26 mouse cellular contexts compared by ENCODE assay signal in genomic region chr10:88505256-88505655, GRCm38 (mm10). TPM values are rescaled to one million over a fixed set of nuclear protein-coding genes. Genes with fewer than 3 reads are reported as not detected.
DNase-seq lines count a peak whose midpoint lies in the region; ATAC-seq and TF ChIP-seq lines count a peak whose summit lies in the region.
"Had no signal": no experiment of that assay in that cellular context is flagged by ENCODE, and none has a peak within 500 bp of the region (broad histone marks: within the 10 kb centered on the region; RNA-seq: fewer than 3 reads in every experiment).

No protein-coding gene starts in this region.

- no peak overlapping the region for H3K9ac ChIP-seq in liver, adult 2 months (ENCODE audit: low read depth, low read length)
- no peak overlapping the region for H3K9ac ChIP-seq in liver, embryonic 12.5 days
- H3K9ac ChIP-seq in intestine, embryonic 15.5 days, result no peak overlapping the region
- H3K9ac ChIP-seq: embryonic facial prominence, embryonic 12.5 days; forebrain, embryonic 13.5 days; midbrain, embryonic 13.5 days had no signal

- H3K36me3 ChIP-seq in liver, adult 2 months (ENCODE audit: control insufficient read depth, insufficient read depth, low read length), result no peaks in the 10 kb centered on the region
- H3K36me3 ChIP-seq in liver, embryonic 12.5 days, result no peaks in the 10 kb centered on the region
- H3K36me3 ChIP-seq in intestine, embryonic 15.5 days, result no peaks in the 10 kb centered on the region
- H3K36me3 ChIP-seq: embryonic facial prominence, embryonic 12.5 days; G1E; midbrain, embryonic 13.5 days had no signal

- 72% methylated on average over 5 of the region's 5 CpGs for WGBS in liver, adult 2 months
- 66% methylated on average over 5 of the region's 5 CpGs for WGBS in liver, embryonic 12.5 days (ENCODE audit: insufficient replicate concordance)
- WGBS in intestine, embryonic 15.5 days, result 47% methylated on average over 5 of the region's 5 CpGs

- peaks cover 20% of the 10 kb centered on the region; the same call in 1 of the 2 replicates for H3K79me2 ChIP-seq in liver, adult 2 months (ENCODE audit: control insufficient read depth, insufficient read depth, low read length)

- H3K27ac ChIP-seq in liver, adult 2 months (replicated peaks; ENCODE audit: insufficient read depth, low read depth, low read length), result peak overlapping the region; percentile 44
- H3K27ac ChIP-seq in liver, embryonic 12.5 days, result no peak overlapping the region
- H3K27ac ChIP-seq in intestine, embryonic 15.5 days, result peak overlapping the region; percentile 82
- H3K27ac ChIP-seq: embryonic facial prominence, embryonic 12.5 days; forebrain, embryonic 13.5 days; midbrain, embryonic 13.5 days had no signal

- TF ChIP-seq CTCF in liver, adult 2 months (IDR thresholded peaks at IDR 0.05; ENCODE audit: low read depth, low read length), result no peak

- no peaks in the 10 kb centered on the region for H3K27me3 ChIP-seq in liver, adult 2 months (ENCODE audit: control insufficient read depth, insufficient read depth, low read length)
- H3K27me3 ChIP-seq in liver, embryonic 12.5 days (replicated peaks), result 0 out of 2 replicates have a peak, but pooled peaks cover 3% of the 10 kb centered on the region
- H3K27me3 ChIP-seq in intestine, embryonic 15.5 days (replicated peaks), result no peaks in the 10 kb centered on the region
- H3K27me3 ChIP-seq: embryonic facial prominence, embryonic 12.5 days; forebrain, embryonic 13.5 days; midbrain, embryonic 13.5 days had no signal

- ATAC-seq in liver, embryonic 12.5 days, result no peak
- peak; percentile 57 for ATAC-seq in intestine, embryonic 15.5 days
- ATAC-seq in monocyte, adult 5-6 weeks (replicated peaks; ENCODE audit: insufficient number of reproducible peaks, low FRiP score, low TSS enrichment, poor library complexity, severe bottlenecking), result no peak
- ATAC-seq: forebrain, embryonic 13.5 days; inflammation-experienced regulatory T-cells, adult 6 months; midbrain, embryonic 13.5 days had no signal

- DNase-seq in liver, adult 2 months (ENCODE audit: extremely low read depth, low read depth, low spot score), result peak; percentile 59
- DNase-seq in ZHBTc4 (ENCODE audit: low read depth, low spot score), result peak; percentile 41
- DNase-seq in yolk sac, embryonic 10.5 days (ENCODE audit: low spot score), result peak; percentile 63
- DNase-seq in right cerebral cortex, postnatal 25 days, result no peak
- DNase-seq: gastrocnemius, postnatal 36 days; heart, postnatal 10 days; layer of hippocampus, postnatal 36 days; right cerebral cortex, postnatal 4 days; thymus, adult 18-20 months had no signal

- no peak for TF ChIP-seq POLR2A in liver, adult 2 months (IDR thresholded peaks at IDR 0.05; ENCODE audit: extremely low read depth, insufficient read depth, low read length)

- no peaks in the 10 kb centered on the region for H3K9me3 ChIP-seq in liver, embryonic 12.5 days (replicated peaks)
- no peaks in the 10 kb centered on the region for H3K9me3 ChIP-seq in intestine, embryonic 15.5 days
- H3K9me3 ChIP-seq: embryonic facial prominence, embryonic 12.5 days; forebrain, embryonic 13.5 days; midbrain, embryonic 13.5 days had no signal

- H3K4me3 ChIP-seq in liver, adult 2 months (ENCODE audit: insufficient read depth, low read depth, low read length), result no peak overlapping the region
- H3K4me3 ChIP-seq in liver, embryonic 12.5 days, result no peak overlapping the region
- no peak overlapping the region for H3K4me3 ChIP-seq in intestine, embryonic 15.5 days (replicated peaks)
- H3K4me3 ChIP-seq: embryonic facial prominence, embryonic 12.5 days; erythroblast, embryonic 14.5 days; forebrain, embryonic 13.5 days; midbrain, embryonic 13.5 days; myocyte had no signal

- no peak overlapping the region for H3K4me2 ChIP-seq in liver, embryonic 12.5 days
- H3K4me2 ChIP-seq in intestine, embryonic 15.5 days (replicated peaks), result no peak overlapping the region
- H3K4me2 ChIP-seq: embryonic facial prominence, embryonic 12.5 days; forebrain, embryonic 13.5 days; heart, embryonic 11.5 days; midbrain, embryonic 13.5 days had no signal

- H3K4me1 ChIP-seq in liver, adult 2 months (ENCODE audit: control insufficient read depth, insufficient read depth, low read length), result peaks cover 21% of the 10 kb centered on the region
- peaks cover 13% of the 10 kb centered on the region for H3K4me1 ChIP-seq in liver, embryonic 12.5 days
- H3K4me1 ChIP-seq in intestine, embryonic 15.5 days (replicated peaks), result 0 out of 2 replicates have a peak, but pooled peaks cover 5% of the 10 kb centered on the region

RNA-seq across cellular contexts. Expression of gene Chpt1, which starts 1.4 kb away (rescaled TPM):
- 118 and 137 TPM in 2 replicates for total RNA-seq in liver, adult 2 months (2014; rRNA removed)
- 59.0 and 120 TPM in 2 replicates for polyA plus RNA-seq in liver, adult 2 months (2012; rRNA removed)
- polyA plus RNA-seq in liver, embryonic 12.5 days (2016; fragmentation: Nextera tagmentation; extraction: Ambion mirVana), result 7.0 and 8.2 TPM in 2 replicates
- 219 and 229 TPM in 2 replicates for polyA plus RNA-seq in intestine, embryonic 15.5 days (2015; fragmentation: Nextera tagmentation; extraction: Ambion mirVana)
- 13.3 to 26.4 TPM (median 15.1 TPM) in 3 replicates for total RNA-seq in monocyte, adult 5-6 weeks (2017)

RNA-seq across cellular contexts. Expression of gene Sycp3, which starts 45.9 kb away (rescaled TPM):
- total RNA-seq in liver, adult 2 months (2014; rRNA removed), result not detected in 2 replicates
- not detected in 2 replicates for polyA plus RNA-seq in liver, adult 2 months (2012; rRNA removed)
- polyA plus RNA-seq in liver, embryonic 12.5 days (2016; fragmentation: Nextera tagmentation; extraction: Ambion mirVana), result 0.16 TPM in 1 of 2 replicates, not detected in the other
- 0.39 and 0.62 TPM in 2 replicates for polyA plus RNA-seq in intestine, embryonic 15.5 days (2015; fragmentation: Nextera tagmentation; extraction: Ambion mirVana)
- total RNA-seq in monocyte, adult 5-6 weeks (2017), result 0.68 to 3.5 TPM (median 2.7 TPM) in 3 replicates
- total RNA-seq: common myeloid progenitor, adult 5-6 weeks; gastrocnemius, postnatal 36 days had no signal
- polyA plus RNA-seq: C2C12; erythroblast, embryonic 14.5 days; forebrain, embryonic 13.5 days; G1E; hindbrain, embryonic 11.5 days; inflammation-experienced regulatory T-cells, adult 6 months; kidney, embryonic 16.5 days; liver, embryonic 16.5 days; myocyte; neural tube, embryonic 14.5 days had no signal
